Mouse (Mus musculus): ENCODE measurements at regions not wholly inside any gene's neighbourhood (a gene's known extent, or its start where the extent isn't known, plus 50 kb on each side); places are given as distances from the start of the nearest gene placed in this dataset.

DNA sequence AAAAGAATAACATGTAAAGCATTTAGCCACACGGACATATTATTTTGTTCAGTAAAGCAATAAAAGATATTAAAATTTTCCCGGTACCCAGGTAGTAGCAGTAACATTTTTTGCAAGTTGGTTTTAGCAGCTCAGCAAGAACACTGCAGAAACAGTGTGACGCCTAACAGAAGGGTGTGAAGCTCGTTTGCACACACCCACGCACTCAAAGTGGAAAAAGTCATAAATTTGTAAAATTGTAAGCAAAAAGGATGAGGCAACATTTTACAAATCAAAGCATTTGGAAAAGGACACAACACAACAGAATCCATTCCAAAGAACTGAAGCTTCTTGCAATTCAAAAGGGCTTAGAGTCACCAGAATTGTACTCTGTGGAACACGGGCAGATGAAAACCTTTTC lies 1053.6 kb upstream of the Celf2 start:
- no peak for DNase-seq (ENCODE audit: low read depth, low spot score)

DNA sequence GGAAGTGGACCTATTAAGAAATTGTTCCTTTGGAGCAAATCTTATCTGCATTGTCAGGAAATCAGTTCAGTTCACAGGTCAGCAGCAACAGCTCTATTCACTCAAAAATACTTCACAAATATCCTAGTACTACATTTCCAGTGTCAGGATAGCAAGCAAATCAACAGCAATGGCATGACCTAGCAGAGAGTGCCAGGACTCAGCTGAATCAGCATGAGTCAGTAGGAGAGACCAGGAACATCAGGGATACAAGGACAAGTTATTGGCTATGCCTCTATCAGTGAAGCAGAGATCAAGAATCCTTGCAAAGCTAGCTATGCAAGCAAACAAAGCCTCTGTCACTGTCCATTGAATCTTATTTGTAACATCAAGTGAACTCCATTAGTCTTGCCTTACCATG lies 1036.8 kb upstream of the Celf2 start:
- DNase-seq (ENCODE audit: low read depth, low spot score) = no peak

DNA sequence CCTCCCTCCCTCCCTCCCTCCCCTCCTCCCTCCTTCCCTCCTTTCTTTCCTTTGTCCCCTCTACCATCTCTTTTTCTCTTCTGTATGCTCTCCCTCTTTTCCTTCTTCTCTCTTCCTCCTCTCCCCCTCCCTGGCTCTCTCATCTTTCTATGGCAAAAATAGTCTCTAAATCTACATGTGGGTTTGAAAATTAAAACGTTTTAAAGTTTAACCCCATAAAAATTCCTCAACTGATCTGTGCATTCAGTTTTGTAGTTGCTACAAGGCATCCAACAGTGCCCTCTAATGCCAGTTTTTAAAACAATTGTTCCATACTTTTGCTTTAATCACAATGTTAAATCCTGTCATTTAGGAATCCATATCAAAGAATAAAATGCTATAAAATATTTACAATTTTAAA lies 1027.5 kb upstream of the Celf2 start:
- DNase-seq (ENCODE audit: low read depth, low spot score) = no peak

- no peak for DNase-seq (ENCODE audit: low read depth, low spot score)
These were observed 989.1 kb upstream of the Celf2 start for GRCm38 (mm10) chr2:8498466-8498865.

DNA sequence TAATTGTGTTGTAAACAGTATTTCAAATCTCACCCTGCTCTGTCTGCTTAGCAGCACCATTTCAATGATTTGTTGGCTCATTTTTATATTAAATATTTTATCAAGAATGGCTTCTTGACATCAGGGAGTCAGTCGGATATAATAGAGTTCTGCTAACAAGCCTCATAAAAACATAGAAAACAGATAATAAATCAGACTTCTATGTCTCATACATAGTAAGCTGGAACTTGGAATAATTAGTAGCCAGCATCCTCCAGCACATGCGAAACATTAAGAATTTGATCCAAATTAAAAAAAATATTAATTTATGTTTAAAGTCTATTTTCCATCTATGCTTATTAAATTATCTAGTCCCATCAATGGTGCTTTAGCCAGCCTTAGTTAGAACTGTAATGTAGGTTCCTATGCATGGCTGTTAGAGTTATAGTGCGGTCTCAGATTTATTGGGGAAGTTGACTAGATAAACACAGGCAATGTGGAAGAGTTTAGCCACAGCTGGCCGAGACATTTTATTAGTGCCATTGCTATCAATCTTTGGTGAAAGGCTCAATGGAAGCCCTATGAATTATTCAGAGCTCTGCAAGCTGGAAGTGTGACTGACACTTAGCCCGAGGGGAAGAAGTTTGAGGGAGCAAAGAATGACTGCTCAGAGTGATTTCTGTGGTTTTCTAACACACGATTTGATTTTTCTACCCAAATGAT lies 968.6 kb upstream of the Celf2 start:
- no peak for DNase-seq (ENCODE audit: low read depth, low spot score)

- no peak for DNase-seq (ENCODE audit: low read depth, low spot score)
These were observed 961.2 kb upstream of the Celf2 start for GRCm38 (mm10) chr2:8470546-8470945.

GRCm38 (mm10) chr2:8468989-8469388 lies 959.6 kb upstream of the Celf2 start:
- DNase-seq (ENCODE audit: low read depth, low spot score) = no peak

- no peak for DNase-seq (ENCODE audit: low read depth, low spot score)
These were observed 959.0 kb upstream of the Celf2 start for GRCm38 (mm10) chr2:8468351-8468750.

DNA sequence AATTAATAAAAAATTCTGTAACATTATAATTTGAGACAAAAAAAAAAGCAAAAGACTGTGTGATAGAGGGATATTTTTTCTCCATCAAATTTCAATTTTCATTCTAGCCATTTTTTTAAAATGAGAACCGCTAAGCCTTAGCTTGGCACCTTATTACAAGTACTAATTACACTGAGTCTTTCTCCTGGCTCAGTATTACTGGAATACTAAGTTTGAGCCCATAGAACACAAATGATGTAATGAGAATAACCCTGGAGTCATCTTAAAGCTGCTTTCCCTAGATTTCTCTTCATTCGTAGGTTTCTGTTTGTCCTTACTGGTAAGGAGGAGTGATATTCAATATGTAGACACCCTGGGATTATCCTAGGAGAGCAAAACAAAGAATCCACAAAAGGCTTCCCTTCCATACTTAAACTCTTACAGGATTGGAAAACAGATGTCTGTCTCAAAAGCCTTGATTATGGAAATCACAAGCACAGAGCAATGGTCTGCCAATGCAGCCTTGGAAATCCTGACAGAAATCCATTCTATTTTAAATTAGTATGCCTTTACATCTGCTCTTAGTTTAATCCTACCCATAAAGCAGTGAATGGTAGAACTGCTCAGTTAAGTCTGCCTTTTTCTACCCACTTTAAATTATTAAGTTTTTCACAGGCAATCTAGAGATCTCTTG lies 958.3 kb upstream of the Celf2 start:
- no peak for DNase-seq (ENCODE audit: low read depth, low spot score)

DNA sequence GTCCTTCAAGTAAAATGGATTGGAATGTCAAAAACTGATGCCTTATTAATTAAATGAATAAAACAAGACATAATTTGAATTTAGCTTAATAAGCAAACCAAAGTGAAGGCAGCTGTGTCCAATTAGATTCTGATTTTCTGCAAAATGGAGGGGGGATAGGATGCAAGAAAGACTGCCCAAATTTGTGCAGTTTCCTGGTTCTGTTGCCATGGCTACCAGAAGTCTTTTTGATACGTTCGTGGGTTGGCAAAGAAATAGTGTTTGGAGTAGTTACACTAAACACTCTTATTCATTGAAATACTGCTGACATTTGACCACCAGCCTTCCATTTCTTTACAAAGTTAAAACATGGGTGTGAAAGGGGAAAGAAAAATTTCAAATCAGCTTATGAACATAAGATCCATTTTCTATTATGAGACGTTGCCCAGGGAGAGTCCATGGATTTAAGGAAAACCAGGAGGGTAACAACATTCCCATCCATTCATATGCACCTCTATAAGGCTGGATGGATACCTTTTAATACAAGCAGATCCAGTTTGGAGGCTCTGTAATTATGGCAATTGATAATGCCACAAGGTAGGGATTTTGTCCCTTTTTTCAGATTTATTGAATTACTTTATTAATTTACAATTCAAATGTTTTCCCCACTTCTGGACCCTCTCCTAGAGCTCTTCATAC lies 943.3 kb upstream of the Celf2 start:
- no peak for DNase-seq (ENCODE audit: low read depth, low spot score)

DNA sequence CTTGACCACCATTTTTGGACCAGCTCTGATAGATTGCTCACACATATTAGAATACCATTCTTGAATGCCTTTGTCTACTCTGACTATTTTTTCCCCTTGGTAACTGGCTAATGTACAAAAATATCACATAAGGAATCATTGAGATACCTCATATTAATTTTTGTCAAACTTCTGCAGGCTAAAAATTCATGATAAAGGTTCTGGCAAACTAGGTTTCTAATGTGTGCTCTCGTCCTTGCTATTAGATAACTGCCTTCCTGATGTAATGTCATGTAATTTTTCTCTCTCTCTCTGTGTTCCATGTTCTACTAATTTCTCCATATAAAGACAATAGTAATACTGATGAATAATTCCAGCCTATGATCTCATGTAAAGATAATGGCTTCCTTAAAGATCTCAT lies 931.9 kb upstream of the Celf2 start:
- no peak for DNase-seq (ENCODE audit: low read depth, low spot score)

- DNase-seq (ENCODE audit: low read depth, low spot score) = no peak
These were observed 920.4 kb upstream of the Celf2 start for GRCm38 (mm10) chr2:8429652-8430343.

- DNase-seq (ENCODE audit: low read depth, low spot score) = no peak
These were observed 918.8 kb upstream of the Celf2 start for GRCm38 (mm10) chr2:8428145-8428544.

- no peak for DNase-seq (ENCODE audit: low read depth, low spot score)
These were observed 918.4 kb upstream of the Celf2 start for GRCm38 (mm10) chr2:8427720-8428119.

DNA sequence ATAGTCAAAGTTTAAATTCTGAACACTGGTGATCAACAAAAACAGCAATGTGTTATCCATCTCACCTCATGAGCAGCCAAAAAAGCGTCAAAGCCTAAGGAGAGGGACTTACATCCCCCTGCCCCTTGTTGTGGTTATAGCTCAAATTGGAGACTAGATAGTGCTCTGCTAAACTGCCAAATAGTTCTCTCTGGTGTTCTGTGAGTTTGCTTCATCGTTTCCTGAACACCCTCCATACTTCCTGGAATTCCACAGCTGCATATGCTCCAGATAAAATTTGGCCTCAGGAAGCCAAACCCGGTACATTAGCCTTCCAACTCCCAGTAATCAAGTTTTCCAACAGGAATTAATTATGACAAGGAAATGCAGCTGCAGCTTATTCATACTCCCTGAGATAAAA lies 906.6 kb upstream of the Celf2 start:
- DNase-seq (ENCODE audit: low read depth, low spot score) = peak; percentile 4

DNA sequence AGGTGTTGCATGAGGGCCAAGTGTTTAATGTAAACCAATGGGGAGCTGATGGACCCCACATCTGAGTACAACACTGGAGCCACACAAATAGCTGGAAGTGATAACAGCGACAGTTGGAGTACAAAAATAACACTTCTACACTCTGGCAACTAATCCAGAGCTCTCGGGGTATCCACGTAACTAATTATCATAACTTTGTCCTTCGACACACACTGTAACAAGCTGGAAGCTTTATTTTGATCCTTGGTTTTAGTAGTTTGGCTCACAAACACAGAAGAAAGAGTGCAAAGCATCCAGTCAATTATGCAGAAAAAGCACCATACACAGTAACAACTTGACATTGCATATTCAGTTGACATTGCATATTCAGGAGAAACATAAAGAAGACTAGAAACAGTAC lies 884.8 kb upstream of the Celf2 start:
- no peak for DNase-seq (ENCODE audit: low read depth, low spot score)

DNA sequence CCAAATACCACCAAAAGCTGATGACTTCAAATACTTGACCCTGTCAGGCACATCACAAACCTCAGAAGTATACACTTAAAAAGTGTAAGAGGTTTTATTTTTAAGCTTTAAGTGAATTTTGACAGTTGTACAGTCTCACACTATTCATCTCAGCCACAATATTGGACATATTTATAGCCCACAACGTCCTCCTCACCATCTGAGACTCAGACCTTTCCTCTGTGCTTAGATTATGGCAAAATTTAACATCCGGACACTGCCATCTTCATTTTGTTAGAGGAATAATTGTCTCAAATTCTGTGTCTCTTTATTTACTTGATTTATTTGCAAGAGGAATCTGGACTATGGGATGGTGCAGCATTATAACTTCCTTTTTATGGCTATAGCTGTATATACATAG lies 880.2 kb upstream of the Celf2 start:
- no peak for DNase-seq (ENCODE audit: low read depth, low spot score)

DNA sequence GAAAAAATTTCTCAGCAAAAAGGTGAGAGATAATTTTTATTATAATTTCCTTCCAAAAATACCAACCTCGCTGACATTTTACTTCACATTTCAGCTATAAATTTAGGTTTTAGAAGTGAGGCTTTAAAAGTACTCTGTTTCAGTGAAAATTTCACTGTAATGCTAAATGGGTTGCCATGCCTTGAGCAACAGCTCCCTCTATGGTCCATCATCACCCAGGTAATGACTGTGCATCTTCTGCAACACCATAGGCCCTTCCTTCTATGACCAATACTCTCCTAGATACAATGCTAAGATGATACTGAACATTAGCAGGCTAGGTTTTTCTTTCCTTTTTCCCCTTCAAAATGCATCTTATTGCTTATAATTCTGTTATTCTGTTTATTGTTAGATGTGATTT lies 870.9 kb upstream of the Celf2 start:
- DNase-seq (ENCODE audit: low read depth, low spot score) = no peak

- no peak for DNase-seq (ENCODE audit: low read depth, low spot score)
These were observed 870.2 kb upstream of the Celf2 start for GRCm38 (mm10) chr2:8379590-8379989.

DNA sequence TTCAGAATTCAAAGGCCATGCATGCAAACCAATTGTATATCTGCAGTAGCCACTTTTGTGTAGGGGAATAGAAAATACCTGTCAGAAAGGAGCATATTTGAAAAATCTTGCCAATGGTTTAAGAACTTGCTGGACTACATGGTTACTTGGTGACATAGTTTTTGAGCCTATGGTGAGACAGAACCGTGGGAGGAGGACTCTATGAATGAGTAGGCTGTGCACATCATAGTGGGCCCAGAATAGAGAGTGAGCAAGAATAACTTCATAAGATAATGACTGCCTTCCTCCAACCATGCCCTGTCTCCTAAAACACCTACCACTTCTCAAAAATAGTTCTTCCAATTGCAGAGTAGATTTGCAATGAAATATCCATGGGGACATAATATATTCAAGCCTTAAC lies 838.5 kb upstream of the Celf2 start:
- no peak for DNase-seq (ENCODE audit: low read depth, low spot score)

- DNase-seq (ENCODE audit: low read depth, low spot score) = no peak
These were observed 835.4 kb upstream of the Celf2 start for GRCm38 (mm10) chr2:8344748-8345147.

DNA sequence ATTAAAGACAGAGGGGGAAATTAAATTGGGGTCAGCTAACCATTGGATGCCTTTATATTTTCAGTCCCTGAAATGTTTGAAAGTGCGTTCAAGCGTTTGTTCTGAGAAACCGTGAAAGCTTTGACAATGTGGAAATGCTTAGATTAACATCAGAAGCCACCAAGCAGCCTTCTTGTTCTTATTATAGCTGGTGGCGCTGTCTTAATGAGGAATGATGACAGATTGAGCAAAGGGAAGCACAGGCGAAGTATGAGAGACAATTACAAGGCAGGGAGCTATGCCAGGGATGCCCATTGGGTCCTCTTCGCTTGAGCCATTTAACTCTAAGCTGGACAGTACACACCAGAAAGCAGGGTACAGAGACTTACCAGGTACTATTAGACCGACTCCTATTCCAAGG lies 828.9 kb upstream of the Celf2 start:
- DNase-seq (ENCODE audit: low read depth, low spot score) = no peak
